Mouse (Mus musculus) forebrain, embryonic 14.5 days (tissue): ENCODE measurements around the gene Rpl4. TPM values are rescaled to one million over a fixed set of nuclear protein-coding genes. Genes with fewer than 3 reads are reported as not detected.
"Not testable (repeated sequence)": the region's sequence is repeated elsewhere in the genome, so short reads cannot be mapped to it uniquely, and the experiment has no call there.

Experiments
- ATAC-seq: fragments of 200-750 bp; cut with Nextera tagmentation; 2 replicates; pipeline ENCODE4 v1.8.0; 2017; ENCODE audit warnings: mild to moderate bottlenecking, moderate library complexity
- DNase-seq: peaks from one replicate; pipeline ENCODE4 v3.0.0-alpha.2; 2015; ENCODE audit warnings: low spot score
- H3K27ac ChIP-seq: fragments of 300-500 bp; sonication (generic); 2 replicates; pipeline ENCODE4 v1.5.1; 2014; ENCODE audit warnings: low read depth, mild to moderate bottlenecking, control low read depth, low read length, moderate library complexity
- H3K27me3 ChIP-seq: fragments of 300-500 bp; sonication (generic); replicated peaks from 2 replicates; pipeline ENCODE4 v1.6.1; 2014; ENCODE audit warnings: low read length, control low read depth, mixed read lengths; ENCODE audit not compliant: control insufficient read depth, insufficient read depth
- H3K36me3 ChIP-seq: fragments of 300-500 bp; sonication (generic); 2 replicates; pipeline ENCODE4 v1.6.1; 2014; ENCODE audit warnings: low read length, control low read depth; ENCODE audit not compliant: control insufficient read depth, insufficient read depth
- H3K4me1 ChIP-seq: fragments of 300-500 bp; sonication (generic); 2 replicates; pipeline ENCODE4 v1.6.1; 2014; ENCODE audit warnings: antibody characterized with exemption, low read length, control low read depth; ENCODE audit not compliant: control insufficient read depth, insufficient read depth
- H3K4me2 ChIP-seq: fragments of 300-500 bp; sonication (generic); 2 replicates; pipeline ENCODE4 v1.6.1; 2014; ENCODE audit warnings: mild to moderate bottlenecking, control low read depth, low read length
- H3K4me3 ChIP-seq: fragments of 300-500 bp; sonication (generic); 2 replicates; pipeline ENCODE4 v1.5.1; 2014; ENCODE audit warnings: low read depth, low read length, control low read depth
- H3K9ac ChIP-seq: fragments of 300-500 bp; sonication (generic); 2 replicates; pipeline ENCODE4 v1.6.1; 2014; ENCODE audit warnings: mild to moderate bottlenecking, low read length, control low read depth, moderate library complexity
- H3K9me3 ChIP-seq: fragments of 300-500 bp; sonication (generic); replicated peaks from 2 replicates; pipeline ENCODE4 v1.6.1; 2016; ENCODE audit warnings: low read length, control low read depth, mixed read lengths; ENCODE audit not compliant: control insufficient read depth
- WGBS: fragments of 180-500 bp; shearing (Covaris S2); extraction: QIAGEN DNeasy Blood & Tissue Kit; methylation state at CpG from one replicate; pipeline ENCODE4 v1.1.7; 2014; 5-methylcytosine and 5-hydroxymethylcytosine counted together
- polyA plus RNA-seq: library from polyadenylated mRNA; unstranded; fragments of >200 nt; fragmentation: Nextera tagmentation; extraction: Ambion mirVana; gene quantifications from 2 replicates; pipeline ENCODE4 v1.2.1, GENCODE M21; 2014

The Rpl4 gene
- polyA plus RNA-seq, 1 experiment from 2014 or later = 950 TPM

- not testable (repeated sequence) for H3K27me3 ChIP-seq, H3K36me3 ChIP-seq, DNase-seq, ATAC-seq, H3K4me1 ChIP-seq, H3K4me3 ChIP-seq, H3K4me2 ChIP-seq, H3K9me3 ChIP-seq, H3K27ac ChIP-seq, H3K9ac ChIP-seq
- WGBS = 92% methylated on average over 3 of the region's 3 CpGs
Observed at GRCm38 (mm10) chr9:64169967-64170366, 3.2 kb upstream of the Rpl4 start.

GRCm38 (mm10) chr9:64172145-64172815, 895 bp upstream of the Rpl4 start:
- 4% methylated on average over 18 of the region's 18 CpGs for WGBS
- peaks cover 23% of the 10 kb centered on the region for H3K36me3 ChIP-seq

GRCm38 (mm10) chr9:64173666-64174220, 568 bp downstream of the Rpl4 start:
- peak overlapping the region; percentile 84 for H3K4me2 ChIP-seq
- under 1% methylated on average over 16 of the region's 16 CpGs for WGBS
- H3K4me1 ChIP-seq = peaks cover 8% of the 10 kb centered on the region; the same call in 1 of the 2 replicates
- ATAC-seq = no peak; the same call in 1 of the 2 replicates
- no peak for DNase-seq
- H3K4me3 ChIP-seq = peak overlapping the region; percentile 72
- H3K27ac ChIP-seq = peak overlapping the region; percentile 58; the same call in 1 of the 2 replicates
- peaks cover 38% of the 10 kb centered on the region for H3K36me3 ChIP-seq
- H3K27me3 ChIP-seq = no peaks in the 10 kb centered on the region
- no peaks in the 10 kb centered on the region for H3K9me3 ChIP-seq
- H3K9ac ChIP-seq = peak overlapping the region; percentile 81

More at GRCm38 (mm10) chr9:64172145-64172815, 895 bp upstream of the Rpl4 start:
- peaks cover 8% of the 10 kb centered on the region; the same call in 1 of the 2 replicates for H3K4me1 ChIP-seq
- ATAC-seq (no peak; the same call in none of the 2 replicates), DNase-seq (no peak)
- H3K9ac ChIP-seq = peak overlapping the region; percentile 81
- H3K4me3 ChIP-seq = peak overlapping the region; percentile 72
- peak overlapping the region; percentile 72 for H3K4me2 ChIP-seq
- peak overlapping the region; percentile 72 for H3K27ac ChIP-seq
- no peaks in the 10 kb centered on the region for H3K9me3 ChIP-seq
- H3K27me3 ChIP-seq = no peaks in the 10 kb centered on the region

- peak overlapping the region; percentile 72 for H3K4me3 ChIP-seq
- peak overlapping the region; percentile 81 for H3K9ac ChIP-seq
Observed at GRCm38 (mm10) chr9:64174341-64174740, 1.2 kb downstream of the Rpl4 start.

GRCm38 (mm10) chr9:64174766-64175165, 1.6 kb downstream of the Rpl4 start:
- no peak for ATAC-seq
- H3K9ac ChIP-seq = no peak overlapping the region

More at GRCm38 (mm10) chr9:64174341-64174740, 1.2 kb downstream of the Rpl4 start:
- H3K9me3 ChIP-seq = no peaks in the 10 kb centered on the region
- H3K36me3 ChIP-seq = peaks cover 41% of the 10 kb centered on the region
- peak overlapping the region; percentile 84 for H3K4me2 ChIP-seq
- no peaks in the 10 kb centered on the region for H3K27me3 ChIP-seq
- H3K27ac ChIP-seq = no peak overlapping the region
- DNase-seq (no peak), ATAC-seq (no peak)
- H3K4me1 ChIP-seq = peaks cover 8% of the 10 kb centered on the region; the same call in 1 of the 2 replicates

GRCm38 (mm10) chr9:64175378-64175777, 2.2 kb downstream of the Rpl4 start:
- 71% methylated on average over 11 of the region's 11 CpGs for WGBS
- H3K36me3 ChIP-seq = peaks cover 46% of the 10 kb centered on the region
- H3K4me1 ChIP-seq = peaks cover 15% of the 10 kb centered on the region
- peak overlapping the region; percentile 84; the same call in 1 of the 2 replicates for H3K4me2 ChIP-seq
- ATAC-seq (no peak), DNase-seq (peak; percentile 64)
- H3K27me3 ChIP-seq = no peaks in the 10 kb centered on the region
- no peak overlapping the region for H3K4me3 ChIP-seq
- no peaks in the 10 kb centered on the region for H3K9me3 ChIP-seq
- H3K9ac ChIP-seq = no peak overlapping the region
- H3K27ac ChIP-seq = no peak overlapping the region

More at GRCm38 (mm10) chr9:64174766-64175165, 1.6 kb downstream of the Rpl4 start:
- peak overlapping the region; percentile 84 for H3K4me2 ChIP-seq
- no peaks in the 10 kb centered on the region for H3K27me3 ChIP-seq
- peak overlapping the region; percentile 72; the same call in 1 of the 2 replicates for H3K4me3 ChIP-seq
- WGBS = 74% methylated on average over 8 of the region's 8 CpGs
- H3K9me3 ChIP-seq = no peaks in the 10 kb centered on the region
- H3K4me1 ChIP-seq = peaks cover 11% of the 10 kb centered on the region
- no peak overlapping the region for H3K27ac ChIP-seq
- no peak for DNase-seq
- H3K36me3 ChIP-seq = peaks cover 41% of the 10 kb centered on the region

- 34% methylated on average over 3 of the region's 3 CpGs for WGBS
- Histone ChIP-seq H3K36me3 (peaks cover 74% of the 10 kb centered on the region), H3K4me3 (peak overlapping the region; percentile 64; the same call in 1 of the 2 replicates), H3K9ac (peak overlapping the region; percentile 73), H3K4me2 (peak overlapping the region; percentile 66), H3K9me3 (no peaks in the 10 kb centered on the region), H3K27ac (peak overlapping the region; percentile 80), H3K4me1 (peaks cover 15% of the 10 kb centered on the region), H3K27me3 (no peaks in the 10 kb centered on the region)
- DNase-seq (peak; percentile 59), ATAC-seq (peak; percentile 59)
Observed at GRCm38 (mm10) chr9:64178610-64178973, 5.4 kb downstream of the Rpl4 start.

- under 1% methylated on average over 35 of the region's 35 CpGs for WGBS
- peak within 1 kb of the TSS; percentile 64 for H3K4me3 ChIP-seq
- peak within 1 kb of the TSS; percentile 66 for H3K4me2 ChIP-seq
- H3K9me3 ChIP-seq = no peaks in the 10 kb centered on the region
- peak within 1 kb of the TSS; percentile 73 for H3K9ac ChIP-seq
- H3K27me3 ChIP-seq = no peaks in the 10 kb centered on the region
- ATAC-seq = peak; percentile 96
- H3K27ac ChIP-seq = peak within 1 kb of the TSS; percentile 80
- H3K36me3 ChIP-seq = peaks cover 76% of the 10 kb centered on the region
- H3K4me1 ChIP-seq = peaks cover 13% of the 10 kb centered on the region
- DNase-seq = peak; percentile 97
Observed at GRCm38 (mm10) chr9:64178974-64179646, 5.9 kb downstream of the Rpl4 start, which contains the start of gene Snapc5. Snapc5 (plus strand) TSS chr9:64179274.
